Mouse (Mus musculus) limb, embryonic 11.5 days (tissue): ENCODE data around the gene Etfdh. TPM values are rescaled to one million over a fixed set of nuclear protein-coding genes. Genes with fewer than 3 reads are reported as not detected.

ENCODE experiments used
- polyA plus RNA-seq: library from polyadenylated mRNA; unstranded; fragments of >200 nt; fragmentation: Nextera tagmentation; extraction: Ambion mirVana; gene quantifications from 2 replicates; pipeline ENCODE4 v1.2.1, GENCODE M21; 2014

Etfdh gene
- polyA plus RNA-seq, 1 experiment from 2014 or later, result 46.6 TPM

Other genes with a start within 250 kb of the Etfdh start
- gene Fnip2, start 61.7 kb downstream of the Etfdh start, polyA plus RNA-seq, result 5.1 and 6.6 TPM in 2 replicates
- 237 and 250 TPM in 2 replicates for gene Ppid, start 38.2 kb downstream of the Etfdh start, polyA plus RNA-seq
- 36.9 and 38.9 TPM in 2 replicates for gene 4930579G24Rik, start 421 bp downstream of the Etfdh start, polyA plus RNA-seq
- 0.35 and 0.49 TPM in 2 replicates for gene Rxfp1, start 108.4 kb upstream of the Etfdh start, polyA plus RNA-seq
- 4.1 and 5.1 TPM in 2 replicates for gene Tmem144, start 223.3 kb upstream of the Etfdh start, polyA plus RNA-seq